Mouse (Mus musculus): ENCODE results near the gene Bri3.

DNA sequence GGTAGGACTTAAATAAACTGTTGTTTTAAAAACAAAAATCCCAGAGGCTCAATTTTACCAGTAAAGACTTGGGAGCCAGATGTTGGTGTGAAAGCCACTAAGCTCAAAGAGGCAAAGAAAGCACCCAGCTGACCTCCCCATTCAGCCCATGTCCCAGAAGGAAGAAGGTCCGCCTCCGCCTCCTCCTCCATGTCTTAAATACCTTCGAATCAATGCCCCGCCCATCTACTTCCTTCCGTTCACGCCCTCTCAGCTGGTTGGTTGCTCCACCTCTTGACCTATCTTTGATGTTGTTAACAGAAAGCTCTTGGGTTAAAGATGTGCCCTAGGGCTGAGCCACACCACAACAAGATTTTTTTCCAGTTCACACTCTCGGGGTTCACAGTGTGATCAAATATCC lies 14.0 kb upstream of the Bri3 start:
- TF ChIP-seq CTCF (IDR thresholded peaks at IDR 0.05; ENCODE audit: borderline replicate concordance, insufficient read depth, low read length) (no peak), POLR2A (IDR thresholded peaks at IDR 0.05; ENCODE audit: low read depth, low read length) (no peak)
